Mouse (Mus musculus) gastrocnemius, adult 8-10 months (tissue): ENCODE results near the gene Dennd1a. TPM values are rescaled to one million over a fixed set of nuclear protein-coding genes. Genes with fewer than 3 reads are reported as not detected.

Source experiments
- DNase-seq, 2 experiments: peaks; one replicate each; pipeline ENCODE4 v3.0.0; 2022; ENCODE audit warnings: low spot score in 2 of 2
- total RNA-seq, 4 experiments: library from RNA; stranded (reverse); gene quantifications; 2 replicates each; pipeline ENCODE4 v1.2.4; 2022

Dennd1a gene
- total RNA-seq, 4 experiments from 2014 or later = 33.8 to 40.0 (median 37.8) TPM

DNA sequence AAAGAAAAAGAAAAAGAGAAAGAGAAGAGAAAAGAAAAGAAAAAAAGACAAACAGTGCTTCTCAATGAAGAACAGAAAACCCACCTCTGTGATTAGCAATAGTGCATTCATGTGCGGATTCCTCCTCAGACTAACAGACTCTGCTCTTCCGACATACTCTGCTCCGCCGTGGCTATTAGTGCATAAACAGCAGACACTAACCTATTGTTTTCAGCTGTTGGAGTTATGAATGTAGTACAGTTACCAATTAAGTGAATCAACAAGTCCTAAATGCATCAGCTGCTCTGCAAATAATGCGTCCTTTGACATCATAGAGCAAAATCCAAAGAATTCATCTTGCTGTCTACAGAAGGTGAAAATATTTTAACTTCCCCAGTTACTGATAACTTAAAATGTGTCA, 121.2 kb downstream of the Dennd1a start:
- DNase-seq = no peak

DNA sequence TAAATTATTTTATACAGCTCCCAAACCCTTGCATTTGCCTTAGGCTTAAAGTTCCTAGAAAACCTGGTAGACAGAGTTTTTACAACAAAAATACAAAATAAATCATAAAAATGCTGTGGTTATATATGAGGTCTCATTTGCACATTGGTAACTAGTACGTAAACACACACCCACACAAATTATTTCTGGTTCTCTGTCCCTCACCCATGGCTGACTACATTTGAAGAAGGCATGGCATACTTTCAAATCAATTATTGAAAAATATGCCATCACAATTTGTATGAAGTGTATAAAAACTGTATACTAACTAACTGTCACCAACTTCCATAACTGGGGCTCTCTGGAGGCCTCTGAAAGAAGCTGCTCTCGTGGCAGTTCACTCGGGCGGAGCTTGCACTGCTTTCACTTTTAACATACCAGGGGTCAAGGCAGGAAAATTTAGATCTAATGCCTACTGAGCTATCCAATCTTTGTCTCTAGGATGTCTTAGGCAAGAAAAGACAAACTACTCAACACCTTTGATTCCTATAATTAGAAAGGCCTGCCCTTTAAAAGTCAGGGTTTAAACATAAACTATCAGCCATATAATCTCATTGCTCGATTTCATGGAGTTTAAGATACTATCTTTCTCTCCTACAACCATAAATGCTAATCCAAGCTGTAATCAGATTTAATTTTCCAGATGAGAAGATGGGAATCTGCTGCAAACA, 122.7 kb downstream of the Dennd1a start:
- no peak for DNase-seq

GRCm38 (mm10) chr2:38162486-38162885, 124.7 kb downstream of the Dennd1a start:
- DNase-seq = no peak

DNA sequence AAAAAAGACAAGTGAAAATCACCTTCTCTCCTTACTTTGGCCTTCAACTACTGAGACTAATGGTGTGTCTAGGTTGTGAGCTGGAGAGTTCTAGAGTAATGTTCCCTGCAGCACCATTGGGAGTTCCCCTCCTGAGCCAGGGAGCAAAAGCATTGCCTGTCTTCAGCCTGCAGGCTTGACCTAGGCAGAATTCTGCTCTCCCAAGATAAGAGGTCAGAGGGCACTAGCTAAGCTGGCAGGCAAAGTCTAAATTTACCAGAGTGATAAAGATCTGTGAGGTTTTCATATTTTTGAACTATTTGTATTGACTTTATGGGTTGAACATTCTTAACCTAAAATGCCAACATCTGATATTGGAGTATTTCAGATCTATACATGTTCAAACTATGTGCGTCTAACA, 125.7 kb downstream of the Dennd1a start:
- DNase-seq = no peak

- DNase-seq = no peak
Measured at GRCm38 (mm10) chr2:38159736-38160135, 127.5 kb downstream of the Dennd1a start.

DNA sequence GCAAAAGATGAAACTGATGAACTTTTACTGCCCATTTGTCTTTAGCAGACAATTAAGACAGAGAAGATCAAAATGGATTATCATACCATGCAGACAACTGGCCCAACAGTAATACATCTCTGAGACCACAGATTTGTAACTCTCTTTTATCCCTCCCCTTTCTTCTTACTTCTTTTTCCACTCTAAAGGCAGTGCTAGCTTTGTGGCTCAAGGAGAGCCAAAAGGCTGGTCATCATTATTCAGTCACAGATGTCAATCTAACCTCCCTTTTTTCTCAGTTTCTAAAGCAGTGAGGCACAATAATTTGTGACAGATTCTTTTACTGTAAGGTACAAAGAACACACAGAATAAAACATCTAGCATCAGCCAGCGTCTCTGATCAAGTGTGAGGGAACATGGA, 130.2 kb downstream of the Dennd1a start:
- DNase-seq = no peak

DNA sequence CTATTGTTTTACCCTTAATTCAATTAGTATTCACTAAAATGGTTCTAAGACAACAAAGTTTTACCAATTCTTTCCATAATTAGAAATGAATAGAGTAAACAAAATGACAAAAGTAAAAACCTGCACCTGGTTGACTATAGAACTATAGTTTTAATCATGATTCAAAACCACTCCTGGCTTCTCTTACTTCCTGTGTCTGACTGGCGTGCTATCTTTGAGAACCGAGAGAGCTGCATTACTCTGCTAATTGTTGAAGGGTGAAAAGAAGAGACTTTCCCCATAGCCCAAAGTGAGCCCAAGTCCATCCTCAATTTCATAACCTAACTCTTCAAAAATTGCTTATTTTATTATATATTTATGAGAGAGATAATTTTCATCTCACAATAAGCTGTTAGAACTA, 131.2 kb downstream of the Dennd1a start:
- DNase-seq = no peak

DNA sequence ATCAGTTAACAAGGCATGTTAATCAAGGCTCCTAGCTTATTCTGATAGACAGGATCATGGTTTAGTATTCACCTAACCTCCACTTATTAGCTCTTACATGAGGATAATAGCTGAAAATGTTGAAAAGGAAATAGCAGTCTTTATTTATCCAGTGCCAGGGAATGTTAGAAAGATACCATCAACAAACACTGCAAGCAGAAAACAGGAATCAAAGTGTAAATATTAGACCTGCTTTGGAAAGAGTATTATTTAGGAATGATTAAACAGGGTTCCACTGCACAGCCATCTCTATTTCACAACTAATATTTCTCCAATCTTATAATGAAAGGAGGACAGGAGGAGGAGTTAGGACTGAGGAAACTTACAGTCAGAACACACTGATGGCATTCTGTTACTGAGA, 142.4 kb downstream of the Dennd1a start:
- no peak for DNase-seq

- no peak for DNase-seq
Measured at GRCm38 (mm10) chr2:38144067-38144779, 143.0 kb downstream of the Dennd1a start.

- no peak for DNase-seq
Measured at GRCm38 (mm10) chr2:38142905-38143304, 144.3 kb downstream of the Dennd1a start.

GRCm38 (mm10) chr2:38142210-38142609, 145.0 kb downstream of the Dennd1a start:
- DNase-seq = no peak

DNA sequence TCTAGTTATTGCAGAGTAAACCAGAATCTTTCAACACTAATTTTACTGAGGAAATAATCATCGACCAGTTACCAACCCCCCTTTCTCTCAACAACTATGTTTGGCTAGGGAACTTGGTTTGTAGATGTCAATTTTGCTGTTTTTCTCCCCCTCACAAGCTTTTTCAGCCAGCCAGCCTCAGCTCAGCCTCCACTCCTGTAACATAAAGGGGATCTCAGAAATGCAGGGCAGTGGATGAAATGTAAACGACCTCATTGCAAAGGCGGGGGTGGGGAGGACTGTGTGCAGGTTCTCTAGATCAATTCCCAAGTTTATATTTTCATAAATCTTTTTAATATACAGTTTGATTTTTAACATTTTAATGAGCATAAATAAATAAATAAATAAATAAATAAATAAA, 147.7 kb downstream of the Dennd1a start:
- DNase-seq = no peak

DNA sequence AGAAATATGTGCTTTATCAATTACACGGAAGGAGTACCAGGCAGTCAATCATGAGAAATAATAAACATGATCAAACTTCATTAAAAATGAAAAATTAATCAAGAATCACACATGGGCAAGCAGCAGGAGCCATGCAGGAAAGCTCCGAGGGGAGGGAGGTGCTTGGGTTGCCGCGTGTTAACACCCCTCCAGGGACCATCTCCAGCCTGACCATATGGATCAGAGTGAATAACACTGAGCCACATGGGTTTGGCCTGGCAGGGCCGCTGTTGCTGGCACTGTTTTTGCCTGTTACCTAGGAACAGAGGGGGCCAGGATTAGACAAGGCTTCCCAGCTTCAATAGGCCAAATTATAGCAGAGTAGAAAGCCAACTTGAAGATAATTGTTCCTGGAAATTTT, 150.1 kb downstream of the Dennd1a start:
- no peak for DNase-seq

- no peak for DNase-seq
Measured at GRCm38 (mm10) chr2:38135427-38135826, 151.8 kb downstream of the Dennd1a start.

GRCm38 (mm10) chr2:38133036-38133825, 154.0 kb downstream of the Dennd1a start:
- no peak for DNase-seq

GRCm38 (mm10) chr2:38132233-38132822, 154.9 kb downstream of the Dennd1a start:
- DNase-seq = no peak

DNA sequence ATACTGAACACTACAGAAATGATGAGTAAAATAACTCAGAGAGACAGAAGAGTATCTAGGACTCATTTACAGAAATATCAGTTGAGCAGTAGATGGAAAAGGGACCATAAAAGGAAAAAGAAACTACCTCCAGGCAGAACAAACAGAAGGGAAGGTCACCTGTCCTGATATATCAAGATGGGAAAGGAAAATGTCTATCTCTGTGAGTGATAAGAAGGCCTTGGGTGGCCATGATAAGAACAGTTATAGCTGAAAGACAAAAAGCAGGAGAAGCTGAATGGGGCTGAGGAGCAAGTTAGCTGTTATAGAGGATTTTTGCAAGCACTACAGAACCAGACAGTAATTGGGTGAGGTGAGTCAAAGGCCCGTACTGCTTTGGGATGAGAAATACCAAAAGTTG, 155.7 kb downstream of the Dennd1a start:
- no peak for DNase-seq

GRCm38 (mm10) chr2:38129961-38130802, 157.0 kb downstream of the Dennd1a start:
- DNase-seq = no peak

DNA sequence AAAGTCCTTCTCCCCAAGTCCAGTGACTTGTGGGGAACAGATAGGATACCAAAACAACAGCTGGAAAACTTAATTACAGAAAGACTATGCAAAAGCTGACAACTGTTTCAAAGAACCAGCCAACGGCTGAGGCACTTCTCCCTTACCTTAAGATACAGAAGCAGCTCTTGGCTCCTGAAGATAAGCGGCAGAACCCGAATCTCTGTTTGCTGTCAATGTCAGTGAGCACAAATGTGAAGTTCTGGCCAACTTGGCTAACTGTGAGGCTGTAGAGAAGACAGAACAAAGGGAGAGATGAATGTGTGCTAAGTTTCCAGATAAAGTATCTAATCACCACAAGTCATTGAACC, 160.8 kb downstream of the Dennd1a start:
- no peak for DNase-seq

- no peak for DNase-seq
Measured at GRCm38 (mm10) chr2:38125671-38126382, 161.4 kb downstream of the Dennd1a start.
